Mouse (Mus musculus): ENCODE data around the gene Serpinb9b. TPM values are rescaled to one million over a fixed set of nuclear protein-coding genes. Genes with fewer than 3 reads are reported as not detected.

The Serpinb9b gene
- total RNA-seq, 1 experiment from 2014 or later: not detected

- DNase-seq: no peak
Observed at GRCm38 (mm10) chr13:33047234-33047633, 20.0 kb downstream of the Serpinb9b start.

GRCm38 (mm10) chr13:33048187-33048586 lies 21.0 kb downstream of the Serpinb9b start:
- no peak for DNase-seq

DNA sequence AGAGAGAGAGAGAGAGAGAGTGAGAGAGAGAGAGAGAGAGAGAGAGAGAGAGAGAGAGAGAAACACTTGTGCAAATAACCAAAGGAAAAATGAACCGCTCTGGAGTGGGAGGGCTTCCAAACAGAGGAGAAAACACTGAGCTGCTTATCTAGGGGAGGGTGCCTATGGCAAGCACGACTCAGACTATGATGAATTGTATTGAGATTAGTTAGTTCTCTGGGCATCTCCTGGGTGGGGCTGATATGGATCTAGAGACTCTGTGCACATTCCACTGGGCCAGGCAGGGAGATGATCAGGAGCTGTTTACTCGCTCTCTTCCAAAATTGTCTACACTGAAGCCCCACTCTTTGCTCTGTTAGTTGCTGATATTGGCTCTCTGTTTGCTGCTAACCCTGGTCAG lies 24.5 kb downstream of the Serpinb9b start:
- no peak for DNase-seq

DNA sequence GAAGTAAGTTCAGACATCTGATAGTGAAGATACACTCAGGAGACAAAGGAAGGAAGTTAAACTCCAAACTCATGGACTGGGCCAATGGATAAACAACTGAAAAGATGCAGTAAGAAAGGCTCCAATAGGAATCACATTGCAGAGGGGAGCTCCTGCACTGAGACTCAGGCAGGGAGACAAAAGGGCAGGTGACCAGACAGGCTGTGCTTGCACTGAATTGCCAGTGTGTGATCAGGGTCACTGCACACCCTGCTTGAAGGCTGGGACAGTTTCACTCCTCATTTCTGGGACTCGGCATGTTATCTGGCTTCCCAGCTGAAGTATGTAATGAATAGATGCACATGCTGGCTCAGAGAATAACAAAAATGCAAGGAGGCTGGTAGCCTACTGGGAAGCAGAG lies 35.8 kb downstream of the Serpinb9b start:
- DNase-seq: no peak

- no peak for DNase-seq
Observed at GRCm38 (mm10) chr13:33067387-33067977, 40.3 kb downstream of the Serpinb9b start.

- DNase-seq: no peak
Observed at GRCm38 (mm10) chr13:33068164-33068563, 40.9 kb downstream of the Serpinb9b start.

DNA sequence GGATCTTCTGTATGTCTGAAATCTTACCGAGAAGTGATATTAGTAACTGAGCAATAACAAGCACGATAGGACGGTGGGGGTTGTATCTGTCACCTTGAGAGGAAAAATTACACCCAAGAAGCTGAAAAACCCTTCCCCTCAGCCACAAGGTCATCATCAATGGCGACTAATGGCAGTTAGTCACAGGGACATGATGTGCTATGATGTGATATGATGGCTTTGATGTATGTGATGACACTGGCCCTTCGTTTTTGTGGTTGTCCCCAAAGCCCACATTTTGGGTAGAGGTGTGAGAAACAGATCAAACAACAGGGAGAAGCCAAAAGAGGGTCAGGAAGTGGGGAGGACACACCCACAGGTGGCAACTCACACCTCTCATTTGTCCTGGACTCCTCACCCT lies 44.6 kb downstream of the Serpinb9b start:
- DNase-seq: no peak

DNA sequence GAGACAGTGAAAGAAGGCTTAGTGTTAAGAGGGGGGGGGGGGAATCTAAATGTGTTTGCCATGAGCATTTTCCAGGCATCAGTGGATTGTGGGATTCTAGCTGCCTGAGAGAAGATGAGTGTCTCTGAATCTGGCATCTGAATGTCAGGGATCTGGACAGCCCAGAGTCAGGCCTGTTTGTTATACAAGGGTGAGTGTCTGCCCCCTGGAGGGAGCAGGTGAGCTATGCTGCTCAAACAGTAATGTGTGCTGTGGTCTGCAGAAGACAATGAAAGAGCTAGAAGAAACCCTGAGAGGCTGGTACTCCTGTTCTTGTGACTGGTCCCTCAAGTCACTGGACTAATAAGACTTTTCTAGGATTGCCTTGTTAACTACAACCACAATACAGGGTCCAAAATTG lies 46.8 kb downstream of the Serpinb9b start:
- DNase-seq: peak; percentile 49

- DNase-seq: no peak
Observed at GRCm38 (mm10) chr13:33076247-33076646, 49.0 kb downstream of the Serpinb9b start.

- no peak for DNase-seq
Observed at GRCm38 (mm10) chr13:33077026-33077685, 49.9 kb downstream of the Serpinb9b start.

- DNase-seq: no peak
Observed at GRCm38 (mm10) chr13:33078056-33078705, 51.0 kb downstream of the Serpinb9b start, which contains the start of gene Serpinb1b. Serpinb1b (plus strand) TSS chr13:33078575.

GRCm38 (mm10) chr13:33079391-33079790 lies 52.2 kb downstream of the Serpinb9b start:
- no peak for DNase-seq

- DNase-seq: no peak
Observed at GRCm38 (mm10) chr13:33080356-33080755, 53.1 kb downstream of the Serpinb9b start.

DNA sequence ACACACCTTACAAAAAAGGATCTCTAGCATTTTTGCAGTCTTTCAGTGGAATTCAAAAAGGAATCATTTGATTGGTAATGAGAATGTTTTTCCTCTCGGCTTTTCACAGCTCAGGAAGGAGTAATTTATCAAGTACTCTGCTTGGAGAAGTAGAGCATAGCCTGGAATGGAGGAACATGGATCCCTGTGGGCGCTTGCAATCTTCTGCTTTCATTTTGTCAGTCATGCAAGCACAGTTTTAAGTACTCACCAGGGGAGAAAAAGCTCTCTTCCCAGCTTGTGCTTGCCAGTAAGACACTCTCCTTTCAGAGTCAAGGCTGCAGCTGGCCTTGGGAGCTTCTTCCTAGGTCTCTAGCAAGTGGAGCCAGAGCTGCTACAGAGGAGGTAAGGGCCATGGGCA lies 56.6 kb downstream of the Serpinb9b start:
- no peak for DNase-seq

DNA sequence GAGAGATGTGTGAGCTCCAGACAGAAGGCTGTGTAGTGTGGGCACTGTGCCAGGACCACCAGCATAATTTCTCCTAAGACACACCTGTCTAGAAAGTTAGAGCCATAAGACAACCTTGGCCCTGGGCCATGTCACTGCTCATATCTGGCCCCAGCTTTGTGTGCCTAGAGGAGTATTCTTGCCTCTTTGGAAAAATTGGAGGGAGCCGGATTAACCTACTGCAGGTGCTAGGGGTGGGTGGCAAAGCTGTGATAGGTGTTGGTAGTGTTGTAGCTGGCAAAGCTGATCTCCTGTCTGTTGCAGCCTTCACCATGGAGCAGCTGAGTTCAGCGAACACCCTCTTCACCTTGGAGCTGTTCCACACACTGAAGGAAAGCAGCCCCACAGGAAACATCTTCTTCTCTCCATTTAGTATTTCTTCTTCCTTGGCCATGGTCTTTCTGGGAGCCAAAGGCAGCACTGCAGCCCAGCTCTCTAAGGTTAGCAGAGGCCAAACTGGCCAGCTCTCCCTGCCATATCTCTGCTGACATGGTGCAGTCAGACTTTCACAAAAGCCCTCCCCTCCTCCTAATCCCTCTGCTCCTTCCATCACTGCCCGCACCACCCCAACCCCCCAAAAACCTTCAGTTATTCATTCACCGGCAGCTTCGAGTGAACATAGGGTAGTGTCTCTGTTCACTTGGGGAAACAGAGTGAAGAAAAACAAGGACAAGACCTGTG lies 57.9 kb downstream of the Serpinb9b start:
- no peak for DNase-seq

- DNase-seq: peak; percentile 23
Observed at GRCm38 (mm10) chr13:33085695-33086432, 58.6 kb downstream of the Serpinb9b start.

DNA sequence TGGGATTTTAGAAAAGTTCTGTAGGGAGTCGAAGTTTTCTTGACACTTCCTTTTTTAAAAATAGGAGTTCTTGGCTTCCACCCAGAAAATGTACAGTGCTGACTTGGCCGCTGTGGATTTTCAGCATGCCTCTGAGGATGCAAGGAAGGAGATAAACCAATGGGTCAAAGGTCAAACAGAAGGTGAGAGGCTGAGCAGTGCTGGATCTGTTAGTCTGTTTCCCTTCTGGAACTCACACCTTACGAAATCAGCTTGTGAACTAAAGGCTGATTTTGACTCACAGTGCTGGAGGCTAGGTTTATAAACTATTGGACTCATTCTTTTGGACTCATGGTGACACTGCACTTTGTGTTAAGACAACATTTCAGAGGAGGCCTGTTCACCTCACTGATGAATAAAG lies 62.4 kb downstream of the Serpinb9b start:
- no peak for DNase-seq

- no peak for DNase-seq
Observed at GRCm38 (mm10) chr13:33090546-33090945, 63.3 kb downstream of the Serpinb9b start.

- DNase-seq: no peak
Observed at GRCm38 (mm10) chr13:33091306-33091705, 64.1 kb downstream of the Serpinb9b start.

All from adrenal gland, postnatal 25 days (tissue).